Mouse (Mus musculus) left cerebral cortex, adult 9 months (tissue): ENCODE measurements around the gene Phkb.

Experiments
- DNase-seq, 2 experiments: peaks; one replicate each; pipeline ENCODE4 v3.0.0; 2022; ENCODE audit warnings: low spot score in 2 of 2

The Phkb gene

DNA sequence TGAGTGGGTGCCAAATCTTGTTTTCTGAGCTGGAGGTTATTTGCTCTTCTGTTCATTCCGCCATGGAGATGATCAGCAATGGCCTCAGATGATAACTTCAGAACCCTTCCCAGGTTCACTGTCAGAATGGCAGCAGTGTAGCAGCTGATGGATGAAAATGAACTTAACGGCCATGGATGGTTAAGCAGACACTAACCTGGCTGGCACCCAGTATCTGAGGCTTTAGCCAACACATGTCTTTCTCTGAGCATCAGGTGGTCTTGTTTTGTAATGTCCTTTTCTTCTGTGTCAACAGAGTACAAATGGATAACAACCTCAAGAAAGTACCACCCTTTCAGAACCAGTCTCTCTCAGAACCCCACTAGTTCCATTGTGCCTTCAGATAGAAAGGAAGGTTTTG lies 246.0 kb downstream of the Phkb start:
- no peak for DNase-seq

DNA sequence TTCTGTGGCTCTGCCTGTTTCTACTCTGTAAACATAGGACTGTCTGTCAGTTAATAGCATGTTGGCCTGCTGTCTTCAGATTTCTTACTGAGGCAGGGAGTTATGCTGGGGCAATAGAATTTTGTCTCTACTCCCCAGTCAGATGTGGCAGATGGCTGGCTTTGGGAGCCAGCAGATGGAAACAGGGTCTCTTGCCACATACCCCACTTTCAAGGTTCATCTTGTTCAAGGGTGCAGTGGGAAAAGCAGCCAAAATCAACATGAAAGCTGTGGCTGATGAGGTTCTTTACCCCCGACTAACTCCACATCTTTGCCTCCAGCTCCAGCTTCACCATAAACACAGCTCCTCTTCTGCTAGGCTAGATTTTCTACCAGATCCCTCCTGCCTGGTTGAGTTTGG lies 246.7 kb downstream of the Phkb start:
- no peak for DNase-seq

DNA sequence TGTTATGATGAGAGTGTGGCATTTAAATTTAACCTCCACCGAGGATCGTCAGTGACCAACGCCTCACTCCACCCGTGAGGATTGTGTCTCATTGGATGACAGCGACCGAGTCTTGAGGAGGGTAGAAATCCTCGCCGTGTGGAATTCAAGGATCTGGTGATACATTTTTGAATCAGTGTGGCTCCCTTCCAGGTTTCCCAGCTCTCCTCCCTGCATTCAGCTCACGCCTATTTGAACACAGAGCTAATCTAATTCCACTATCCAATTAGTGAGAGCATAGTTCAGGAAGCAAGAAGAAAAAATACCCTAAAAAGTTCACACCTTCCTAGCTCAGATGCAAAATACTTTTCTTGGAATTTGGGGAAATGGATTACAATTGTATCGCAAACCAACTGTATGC lies 249.9 kb downstream of the Phkb start:
- no peak for DNase-seq
